Comparison of ENCODE assay signal across 8 mouse cellular contexts in genomic region chr9:70679132-70680091, GRCm38 (mm10). TPM values are rescaled to one million over a fixed set of nuclear protein-coding genes. Genes with fewer than 3 reads are reported as not detected.
A peak's percentile ranks its signal among the peaks of the same experiment; 100 is the strongest.
DNase-seq lines count a peak whose midpoint lies in the region; ATAC-seq and TF ChIP-seq lines count a peak whose summit lies in the region.

No protein-coding gene starts in this region.

- no peak for TF ChIP-seq POLR2A in lung, adult 2 months (IDR thresholded peaks at IDR 0.05; ENCODE audit: borderline replicate concordance, extremely low read depth, low read depth, low read length)
- TF ChIP-seq POLR2A in thymus, adult 2 months (IDR thresholded peaks at IDR 0.05; ENCODE audit: control insufficient read depth, extremely low read depth, insufficient read depth, low read length, poor library complexity): no peak; the same call in 1 of the 2 replicates

- no peak for TF ChIP-seq CTCF in E14TG2a.4 (conservative IDR thresholded peaks at IDR 0.05; ENCODE audit: low read length)
- TF ChIP-seq CTCF in lung, adult 2 months (IDR thresholded peaks at IDR 0.05; ENCODE audit: insufficient read depth, low read length): no peak
- 0 out of 2 replicates have a peak, but pooled peaks have one; percentile 14 for TF ChIP-seq CTCF in thymus, adult 2 months (IDR thresholded peaks at IDR 0.05; ENCODE audit: borderline replicate concordance, control insufficient read depth, extremely low read depth, insufficient read depth, low read length, poor library complexity)

- H3K27me3 ChIP-seq in E14TG2a.4 (ENCODE audit: insufficient read depth, low read length): peaks cover 6% of the 10 kb centered on the region; the same call in 1 of the 2 replicates
- no peaks in the 10 kb centered on the region for H3K27me3 ChIP-seq in erythroblast, embryonic 14.5 days (ENCODE audit: control insufficient read depth)
- H3K27me3 ChIP-seq in heart, embryonic 15.5 days: no peaks in the 10 kb centered on the region
- no peaks in the 10 kb centered on the region for H3K27me3 ChIP-seq in neural tube, embryonic 13.5 days
- H3K27me3 ChIP-seq in thymus, adult 2 months (ENCODE audit: control insufficient read depth, insufficient read depth, low read length): no peaks in the 10 kb centered on the region

- peak overlapping the region; percentile 98 for H3K27ac ChIP-seq in heart, embryonic 15.5 days
- H3K27ac ChIP-seq in neural tube, embryonic 13.5 days (replicated peaks): peak overlapping the region; percentile 99
- peak overlapping the region; percentile 49 for H3K27ac ChIP-seq in thymus, adult 2 months (ENCODE audit: control insufficient read depth, insufficient read depth, low read length)

- no peaks in the 10 kb centered on the region for H3K36me3 ChIP-seq in E14TG2a.4 (ENCODE audit: insufficient read depth, low read length)
- H3K36me3 ChIP-seq in erythroblast, embryonic 14.5 days (ENCODE audit: control insufficient read depth): peaks cover 43% of the 10 kb centered on the region
- no peaks in the 10 kb centered on the region for H3K36me3 ChIP-seq in heart, embryonic 15.5 days
- no peaks in the 10 kb centered on the region for H3K36me3 ChIP-seq in neural tube, embryonic 13.5 days
- H3K36me3 ChIP-seq in thymus, adult 2 months (ENCODE audit: control insufficient read depth, insufficient read depth, low read length): no peaks in the 10 kb centered on the region

- peak overlapping the region; percentile 91 for H3K4me3 ChIP-seq in E14TG2a.4 (replicated peaks; ENCODE audit: low read length)
- peak overlapping the region; percentile 83 for H3K4me3 ChIP-seq in erythroblast, embryonic 14.5 days (replicated peaks)
- peak overlapping the region; percentile 77 for H3K4me3 ChIP-seq in heart, embryonic 15.5 days
- H3K4me3 ChIP-seq in lung, adult 2 months (replicated peaks; ENCODE audit: extremely low read depth, low read depth, low read length): peak overlapping the region; percentile 92
- H3K4me3 ChIP-seq in neural tube, embryonic 13.5 days: peak overlapping the region; percentile 97
- peak overlapping the region; percentile 72 for H3K4me3 ChIP-seq in thymus, adult 2 months (ENCODE audit: control insufficient read depth, insufficient read depth, low read length)

- DNase-seq in adrenal gland, postnatal 36 days: peak; percentile 59 to 77
- DNase-seq in kidney, postnatal 10 days: peak; percentile 73
- peak; percentile 58 for DNase-seq in lung, adult 2 months
- DNase-seq in thymus, adult 2 months: peak; percentile 52

- H3K4me2 ChIP-seq in heart, embryonic 15.5 days: peak overlapping the region; percentile 77
- peak overlapping the region; percentile 89 for H3K4me2 ChIP-seq in neural tube, embryonic 13.5 days

- peak; percentile 60 for ATAC-seq in heart, embryonic 15.5 days (replicated peaks; ENCODE audit: insufficient number of reproducible peaks, insufficient read depth, low FRiP score, low read depth)
- ATAC-seq in neural tube, embryonic 13.5 days (ENCODE audit: low read depth): peak; percentile 81

- WGBS in heart, embryonic 15.5 days: under 1% methylated on average over 89 of the region's 103 CpGs
- WGBS in lung, adult 2 months: under 1% methylated on average over 95 of the region's 103 CpGs
- WGBS in neural tube, embryonic 13.5 days: under 1% methylated on average over 62 of the region's 103 CpGs
- WGBS in thymus, adult 2 months: under 1% methylated on average over 101 of the region's 103 CpGs

- H3K4me1 ChIP-seq in E14TG2a.4 (replicated peaks; ENCODE audit: low read depth, low read length): peaks cover 13% of the 10 kb centered on the region
- peaks cover 66% of the 10 kb centered on the region for H3K4me1 ChIP-seq in erythroblast, embryonic 14.5 days (ENCODE audit: control insufficient read depth)
- peaks cover 26% of the 10 kb centered on the region for H3K4me1 ChIP-seq in heart, embryonic 15.5 days (replicated peaks)
- H3K4me1 ChIP-seq in lung, adult 2 months (ENCODE audit: control insufficient read depth, insufficient read depth, low read length): peaks cover 2% of the 10 kb centered on the region
- H3K4me1 ChIP-seq in neural tube, embryonic 13.5 days (replicated peaks): peaks cover 31% of the 10 kb centered on the region
- H3K4me1 ChIP-seq in thymus, adult 2 months (replicated peaks; ENCODE audit: control insufficient read depth, insufficient read depth, low read length): no peaks in the 10 kb centered on the region

- H3K9ac ChIP-seq in heart, embryonic 15.5 days: peak overlapping the region; percentile 95
- peak overlapping the region; percentile 98 for H3K9ac ChIP-seq in neural tube, embryonic 13.5 days

- no peaks in the 10 kb centered on the region for H3K9me3 ChIP-seq in E14TG2a.4 (ENCODE audit: low read length)
- no peaks in the 10 kb centered on the region for H3K9me3 ChIP-seq in erythroblast, embryonic 14.5 days (ENCODE audit: control insufficient read depth, low read length)
- H3K9me3 ChIP-seq in heart, embryonic 15.5 days (replicated peaks): no peaks in the 10 kb centered on the region
- H3K9me3 ChIP-seq in neural tube, embryonic 13.5 days: no peaks in the 10 kb centered on the region

RNA-seq across cellular contexts. Expression of gene Adam10, which starts 0.6 kb away (rescaled TPM):
- total RNA-seq in adrenal gland, postnatal 36 days (2021): 10 to 100 TPM; 47.1 to 51.0 TPM
- 8.4 and 11.5 TPM in 2 replicates for polyA plus RNA-seq in erythroblast, embryonic 14.5 days (2012)
- polyA plus RNA-seq in heart, embryonic 15.5 days (2015; fragmentation: Nextera tagmentation; extraction: Ambion mirVana): 61.3 and 62.8 TPM in 2 replicates
- 21.7 and 29.5 TPM in 2 replicates for polyA plus RNA-seq in lung, adult 2 months (2012; rRNA removed)
- 93.6 and 99.7 TPM in 2 replicates for polyA plus RNA-seq in neural tube, embryonic 13.5 days (2015; fragmentation: Nextera tagmentation; extraction: Ambion mirVana)
- polyA plus RNA-seq in thymus, adult 2 months (2012; rRNA removed): 21.7 and 25.4 TPM in 2 replicates

RNA-seq across cellular contexts. Expression of gene Mindy2, which starts 22.4 kb away (rescaled TPM):
- total RNA-seq in adrenal gland, postnatal 36 days (2021): 10 to 100 TPM; 16.2 to 16.8 TPM
- 6.4 and 6.8 TPM in 2 replicates for polyA plus RNA-seq in erythroblast, embryonic 14.5 days (2012)
- 10.9 and 13.1 TPM in 2 replicates for polyA plus RNA-seq in heart, embryonic 15.5 days (2015; fragmentation: Nextera tagmentation; extraction: Ambion mirVana)
- 12.0 and 21.8 TPM in 2 replicates for polyA plus RNA-seq in lung, adult 2 months (2012; rRNA removed)
- 25.6 and 29.4 TPM in 2 replicates for polyA plus RNA-seq in neural tube, embryonic 13.5 days (2015; fragmentation: Nextera tagmentation; extraction: Ambion mirVana)
- polyA plus RNA-seq in thymus, adult 2 months (2012; rRNA removed): 17.3 and 28.2 TPM in 2 replicates

RNA-seq across cellular contexts. Expression of gene Gm10642, which starts 23.4 kb away (rescaled TPM):
- total RNA-seq in adrenal gland, postnatal 36 days (2021): under 1 TPM; 0.40 to 0.56 TPM
- polyA plus RNA-seq in erythroblast, embryonic 14.5 days (2012): 0.45 and 0.52 TPM in 2 replicates
- 0.36 and 0.45 TPM in 2 replicates for polyA plus RNA-seq in heart, embryonic 15.5 days (2015; fragmentation: Nextera tagmentation; extraction: Ambion mirVana)
- polyA plus RNA-seq in lung, adult 2 months (2012; rRNA removed): 0.76 and 0.98 TPM in 2 replicates
- polyA plus RNA-seq in neural tube, embryonic 13.5 days (2015; fragmentation: Nextera tagmentation; extraction: Ambion mirVana): 0.30 and 0.91 TPM in 2 replicates
- polyA plus RNA-seq in thymus, adult 2 months (2012; rRNA removed): 3.5 and 6.3 TPM in 2 replicates

Comparison
In these comparisons a context has a peak if more than half of its experiments do, and no peak if none do; other contexts are left out.
1. Peak in every context shown above with its lines: DNase-seq, ATAC-seq, H3K4me3 ChIP-seq and H3K27ac ChIP-seq.
2. H3K27ac ChIP-seq: peak in every context shown above with its lines; median percentile 99 in neural tube, embryonic 13.5 days; 98 in heart, embryonic 15.5 days; 49 in thymus, adult 2 months.